Mouse (Mus musculus): Measurements from ENCODE around the gene Ptk7. TPM values are rescaled to one million over a fixed set of nuclear protein-coding genes. Genes with fewer than 3 reads are reported as not detected.
A peak's percentile ranks its signal among the peaks of the same experiment; 100 is the strongest.

The Ptk7 gene
- polyA plus RNA-seq (2014; fragmentation: Nextera tagmentation; extraction: Ambion mirVana) = 7.9 and 23.7 TPM in 2 replicates

DNA sequence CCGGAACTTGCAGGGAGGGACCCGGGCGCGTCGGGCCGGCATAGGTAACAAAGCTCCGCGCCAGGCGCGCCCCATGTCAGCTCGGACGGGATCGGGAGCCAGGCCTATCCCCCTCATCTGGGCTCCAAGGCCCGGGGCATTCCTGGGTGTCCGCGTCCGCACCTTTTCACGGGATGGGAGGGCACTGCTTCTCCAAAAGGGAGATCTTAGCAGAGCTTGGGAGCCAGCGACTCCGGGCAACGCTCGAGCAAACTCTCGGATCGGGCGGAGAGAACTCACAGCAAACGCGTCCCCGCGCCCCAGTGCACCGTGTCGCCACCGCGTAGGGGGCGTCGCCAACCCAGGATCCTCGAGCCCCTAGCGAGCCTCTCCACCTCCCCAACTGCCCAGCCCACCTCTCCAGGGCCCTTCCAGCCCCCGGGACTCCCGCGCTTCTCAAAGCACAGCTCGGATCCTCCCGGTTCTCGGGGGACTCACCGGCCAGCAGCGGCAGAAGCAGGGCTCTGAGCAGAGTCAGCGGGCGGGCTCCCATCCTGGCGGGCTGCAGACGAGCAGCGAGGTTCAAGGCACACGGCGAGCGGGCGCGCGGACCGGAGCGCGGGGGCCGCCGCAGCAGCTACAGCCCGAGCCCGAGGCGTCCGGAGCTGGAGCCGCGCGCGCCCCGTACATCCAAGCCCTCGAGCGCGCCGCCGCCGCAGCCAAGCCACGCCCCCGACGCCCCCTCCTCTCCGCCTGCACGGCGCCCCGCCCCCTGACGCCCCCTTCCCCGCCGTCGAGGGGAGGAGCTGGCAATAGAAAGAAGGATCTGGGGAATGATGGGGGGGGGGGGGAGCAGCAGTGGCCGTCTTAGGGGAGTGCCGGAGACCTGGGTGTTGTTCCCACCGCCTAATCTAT, at the start of gene Ptk7:
Gene Ptk7 (minus strand): TSS at position 714 of the 894 bp plus-strand sequence.
- WGBS = under 1% methylated on average over 87 of the region's 90 CpGs
- H3K9me3 ChIP-seq (ENCODE audit: control insufficient read depth, low read length) = no peaks in the 10 kb centered on the region
- peak; percentile 81 for ATAC-seq (ENCODE audit: low read depth)
- H3K27ac ChIP-seq (ENCODE audit: low read depth, low read length) = peak within 1 kb of the TSS; percentile 83
- no peaks in the 10 kb centered on the region for H3K27me3 ChIP-seq (ENCODE audit: control insufficient read depth, insufficient read depth, low read length)
- H3K4me1 ChIP-seq (ENCODE audit: control insufficient read depth, insufficient read depth, low read length) = peaks cover 26% of the 10 kb centered on the region
- H3K36me3 ChIP-seq (ENCODE audit: control insufficient read depth, insufficient read depth, low read length) = peaks cover 12% of the 10 kb centered on the region
- peak within 1 kb of the TSS; percentile 91 for H3K9ac ChIP-seq (replicated peaks; ENCODE audit: low read depth, low read length)
- peak within 1 kb of the TSS; percentile 68 for H3K4me2 ChIP-seq (ENCODE audit: low read depth, low read length)
- peak within 1 kb of the TSS; percentile 91 for H3K4me3 ChIP-seq (ENCODE audit: low read depth, low read length)

DNA sequence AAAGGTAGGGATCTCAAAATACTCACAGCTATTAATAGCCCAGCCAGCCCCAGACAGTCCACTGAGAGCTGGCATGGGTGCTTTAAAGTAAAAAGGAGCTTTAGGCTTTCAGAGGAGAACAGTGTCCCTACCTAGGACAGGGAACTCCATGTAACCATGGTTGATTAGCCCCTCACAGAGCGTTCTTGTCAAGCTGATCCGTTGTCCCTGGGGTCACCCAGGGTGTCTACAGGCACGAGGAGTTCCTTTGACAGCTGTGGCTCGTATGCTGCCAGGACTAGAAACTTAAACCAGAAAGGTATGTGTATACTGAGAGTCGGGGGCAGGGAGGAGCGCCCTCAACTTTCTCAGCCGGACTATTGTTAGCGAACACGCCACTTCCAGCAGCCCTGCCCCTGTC, 49.6 kb upstream of the Ptk7 start:
- peak overlapping the region; percentile 65; the same call in 1 of the 2 replicates for H3K4me2 ChIP-seq (ENCODE audit: low read depth, low read length)
- no peak for ATAC-seq (ENCODE audit: low read depth)
- 71% methylated on average over 9 of the region's 9 CpGs for WGBS
- H3K4me3 ChIP-seq (ENCODE audit: low read depth, low read length) = no peak overlapping the region; the same call in 1 of the 2 replicates
- H3K9ac ChIP-seq (replicated peaks; ENCODE audit: low read depth, low read length) = peak overlapping the region; percentile 29; the same call in 1 of the 2 replicates
- peaks cover 26% of the 10 kb centered on the region for H3K4me1 ChIP-seq (ENCODE audit: control insufficient read depth, insufficient read depth, low read length)
- H3K9me3 ChIP-seq (ENCODE audit: control insufficient read depth, low read length) = no peaks in the 10 kb centered on the region
- H3K27me3 ChIP-seq (ENCODE audit: control insufficient read depth, insufficient read depth, low read length) = no peaks in the 10 kb centered on the region
- H3K36me3 ChIP-seq (ENCODE audit: control insufficient read depth, insufficient read depth, low read length) = peaks cover 36% of the 10 kb centered on the region
- H3K27ac ChIP-seq (ENCODE audit: low read depth, low read length) = no peak overlapping the region

DNA sequence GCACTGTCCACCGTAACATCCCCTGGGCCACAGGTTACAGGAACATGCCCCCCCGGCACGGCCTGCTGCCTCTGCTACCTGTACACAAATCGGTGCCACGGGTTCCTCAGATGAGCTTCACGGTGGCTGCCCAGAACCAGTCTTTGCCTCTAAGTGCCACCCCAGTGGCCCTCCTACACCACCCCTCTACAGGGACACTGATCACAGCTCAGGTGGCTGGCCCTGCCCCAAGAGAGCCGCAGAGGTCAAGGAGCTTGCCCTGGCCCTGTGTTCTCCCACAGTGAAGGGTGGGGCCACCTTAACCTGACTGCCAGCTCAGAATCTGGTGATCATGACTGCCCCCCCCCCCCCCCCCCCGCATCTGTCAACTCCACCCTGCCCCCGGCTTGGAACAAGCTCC, 49.1 kb upstream of the Ptk7 start, which contains the start of gene Mea1:
Gene Mea1 (plus strand): TSS at position 378 of the 400 bp plus-strand sequence.
- peak within 1 kb of the TSS; percentile 29; the same call in 1 of the 2 replicates for H3K9ac ChIP-seq (replicated peaks; ENCODE audit: low read depth, low read length)
- ATAC-seq (ENCODE audit: low read depth) = no peak
- peaks cover 29% of the 10 kb centered on the region for H3K4me1 ChIP-seq (ENCODE audit: control insufficient read depth, insufficient read depth, low read length)
- no peaks in the 10 kb centered on the region for H3K27me3 ChIP-seq (ENCODE audit: control insufficient read depth, insufficient read depth, low read length)
- H3K4me3 ChIP-seq (ENCODE audit: low read depth, low read length) = peak within 1 kb of the TSS; percentile 79
- 97% methylated on average over 8 of the region's 9 CpGs for WGBS
- peak within 1 kb of the TSS; percentile 65 for H3K4me2 ChIP-seq (ENCODE audit: low read depth, low read length)
- peaks cover 33% of the 10 kb centered on the region for H3K36me3 ChIP-seq (ENCODE audit: control insufficient read depth, insufficient read depth, low read length)
- no peak within 1 kb of the TSS for H3K27ac ChIP-seq (ENCODE audit: low read depth, low read length)
- H3K9me3 ChIP-seq (ENCODE audit: control insufficient read depth, low read length) = no peaks in the 10 kb centered on the region

DNA sequence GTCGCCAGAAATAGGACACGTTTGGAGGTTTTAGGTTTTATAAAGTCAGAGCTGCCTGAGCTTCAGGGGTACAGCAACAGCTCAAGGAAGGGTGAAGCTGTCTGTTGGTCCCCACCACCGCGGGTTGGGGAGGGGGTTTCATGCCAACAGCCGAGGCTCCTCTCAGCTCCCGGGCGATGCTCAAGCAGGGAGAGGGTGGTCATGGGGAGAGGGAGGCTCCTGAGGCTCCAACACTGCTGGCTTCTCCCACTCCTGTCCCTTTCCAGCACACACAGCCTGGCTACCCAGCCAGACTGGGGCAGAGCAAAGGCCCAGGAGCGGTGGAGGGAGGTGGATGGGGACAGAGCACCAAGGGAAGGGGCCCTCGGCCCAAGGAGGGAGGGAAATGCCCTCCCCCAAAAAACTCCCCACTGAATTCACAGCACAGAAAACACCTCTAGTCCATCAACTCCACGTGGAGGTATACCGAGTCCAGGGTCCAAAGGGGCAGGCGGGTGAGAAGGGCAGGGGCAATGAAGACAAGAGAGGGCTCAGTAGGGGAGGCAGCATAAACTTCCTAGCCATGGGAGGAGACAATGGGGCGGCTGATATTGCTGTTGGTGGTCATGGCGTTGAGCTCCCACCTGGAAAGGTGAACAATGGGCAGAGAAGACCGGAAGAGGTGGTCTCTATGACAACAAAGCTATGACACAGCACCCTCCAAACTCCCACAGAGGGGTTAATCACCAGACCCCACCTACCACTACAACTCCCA, 45.4 kb upstream of the Ptk7 start:
- WGBS = 11% methylated on average over 14 of the region's 15 CpGs
- peaks cover 38% of the 10 kb centered on the region for H3K36me3 ChIP-seq (ENCODE audit: control insufficient read depth, insufficient read depth, low read length)
- peak; percentile 36 for ATAC-seq (ENCODE audit: low read depth)

DNA sequence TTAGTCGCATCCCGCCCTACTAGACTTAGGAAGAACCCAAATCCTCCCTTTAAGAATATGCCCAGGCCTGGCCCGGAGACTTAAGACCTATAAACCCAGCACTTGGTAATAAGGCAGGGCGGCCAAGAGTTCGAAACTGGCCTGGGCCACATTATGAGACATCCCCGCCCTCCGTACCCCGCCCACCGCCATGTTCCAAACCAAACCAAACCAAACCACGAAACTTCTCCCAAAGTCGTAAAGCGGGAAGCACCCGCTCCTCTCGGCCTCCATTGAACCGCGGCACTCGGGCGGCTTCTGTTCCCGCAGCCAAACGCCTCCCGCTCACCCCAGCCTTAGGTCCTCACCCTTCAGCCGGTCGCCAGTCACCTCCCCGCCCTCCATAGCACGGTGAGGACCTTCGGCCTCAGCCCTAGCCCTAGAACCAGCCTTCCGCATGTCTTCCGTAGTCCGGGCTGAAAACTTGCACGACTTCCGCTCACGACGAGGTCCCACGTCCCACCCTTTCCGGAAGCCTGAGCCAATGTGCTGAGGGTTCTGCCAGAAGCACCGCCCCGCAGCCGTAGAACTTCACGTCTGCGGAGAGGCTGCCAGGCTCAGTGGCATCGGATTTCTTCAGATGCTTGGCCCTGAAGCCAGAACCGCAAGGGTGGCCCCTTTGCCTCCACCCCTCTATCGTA, 44.7 kb upstream of the Ptk7 start, which contains the start of gene Rrp36:
Gene Rrp36 (minus strand): TSS at position 503 of the 680 bp plus-strand sequence.
- ATAC-seq (ENCODE audit: low read depth) = peak; percentile 95
- Histone ChIP-seq H3K4me3 (ENCODE audit: low read depth, low read length) (peak within 1 kb of the TSS; percentile 78), H3K36me3 (ENCODE audit: control insufficient read depth, insufficient read depth, low read length) (peaks cover 44% of the 10 kb centered on the region), H3K9ac (replicated peaks; ENCODE audit: low read depth, low read length) (peak within 1 kb of the TSS; percentile 68), H3K4me1 (ENCODE audit: control insufficient read depth, insufficient read depth, low read length) (peaks cover 14% of the 10 kb centered on the region), H3K27ac (ENCODE audit: low read depth, low read length) (peak within 1 kb of the TSS; percentile 57), H3K4me2 (ENCODE audit: low read depth, low read length) (peak within 1 kb of the TSS; percentile 95), H3K27me3 (ENCODE audit: control insufficient read depth, insufficient read depth, low read length) (no peaks in the 10 kb centered on the region), H3K9me3 (ENCODE audit: control insufficient read depth, low read length) (no peaks in the 10 kb centered on the region)
- under 1% methylated on average over 43 of the region's 43 CpGs for WGBS

More for the DNA sequence above, 45.4 kb upstream of the Ptk7 start:
- Histone ChIP-seq H3K4me1 (ENCODE audit: control insufficient read depth, insufficient read depth, low read length) (peaks cover 22% of the 10 kb centered on the region), H3K9me3 (ENCODE audit: control insufficient read depth, low read length) (no peaks in the 10 kb centered on the region), H3K4me3 (ENCODE audit: low read depth, low read length) (peak overlapping the region; percentile 78), H3K9ac (replicated peaks; ENCODE audit: low read depth, low read length) (peak overlapping the region; percentile 68), H3K4me2 (ENCODE audit: low read depth, low read length) (peak overlapping the region; percentile 95), H3K27me3 (ENCODE audit: control insufficient read depth, insufficient read depth, low read length) (no peaks in the 10 kb centered on the region), H3K27ac (ENCODE audit: low read depth, low read length) (peak overlapping the region; percentile 57)

DNA sequence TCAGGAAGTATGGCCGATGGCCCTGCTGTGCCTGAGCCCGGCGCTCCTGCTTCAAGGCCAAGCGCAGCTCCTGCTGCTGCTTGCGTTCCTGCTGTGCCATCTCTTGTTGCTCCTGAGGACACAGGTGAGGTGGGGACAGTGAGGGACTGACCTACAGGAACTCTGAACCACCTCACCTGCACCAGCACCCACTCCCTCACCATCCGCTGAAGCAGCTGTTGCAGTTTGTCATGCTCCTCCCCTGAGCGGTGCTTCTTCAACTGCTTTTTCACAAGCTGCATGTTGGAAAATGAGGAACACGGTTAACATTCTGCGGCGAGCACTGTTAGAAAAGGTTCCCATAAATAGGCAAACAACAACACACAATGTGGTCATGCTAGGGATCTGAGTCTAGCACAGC, 40.6 kb upstream of the Ptk7 start:
- 99% methylated on average over 10 of the region's 10 CpGs for WGBS
- H3K4me1 ChIP-seq (ENCODE audit: control insufficient read depth, insufficient read depth, low read length) = peaks cover 11% of the 10 kb centered on the region; the same call in 1 of the 2 replicates
- no peak for ATAC-seq (ENCODE audit: low read depth)
- no peak overlapping the region for H3K4me2 ChIP-seq (ENCODE audit: low read depth, low read length)
- no peak overlapping the region for H3K27ac ChIP-seq (ENCODE audit: low read depth, low read length)
- H3K9ac ChIP-seq (replicated peaks; ENCODE audit: low read depth, low read length) = no peak overlapping the region
- peaks cover 24% of the 10 kb centered on the region for H3K36me3 ChIP-seq (ENCODE audit: control insufficient read depth, insufficient read depth, low read length)
- H3K27me3 ChIP-seq (ENCODE audit: control insufficient read depth, insufficient read depth, low read length) = no peaks in the 10 kb centered on the region
- H3K4me3 ChIP-seq (ENCODE audit: low read depth, low read length) = no peak overlapping the region
- no peaks in the 10 kb centered on the region for H3K9me3 ChIP-seq (ENCODE audit: control insufficient read depth, low read length)

DNA sequence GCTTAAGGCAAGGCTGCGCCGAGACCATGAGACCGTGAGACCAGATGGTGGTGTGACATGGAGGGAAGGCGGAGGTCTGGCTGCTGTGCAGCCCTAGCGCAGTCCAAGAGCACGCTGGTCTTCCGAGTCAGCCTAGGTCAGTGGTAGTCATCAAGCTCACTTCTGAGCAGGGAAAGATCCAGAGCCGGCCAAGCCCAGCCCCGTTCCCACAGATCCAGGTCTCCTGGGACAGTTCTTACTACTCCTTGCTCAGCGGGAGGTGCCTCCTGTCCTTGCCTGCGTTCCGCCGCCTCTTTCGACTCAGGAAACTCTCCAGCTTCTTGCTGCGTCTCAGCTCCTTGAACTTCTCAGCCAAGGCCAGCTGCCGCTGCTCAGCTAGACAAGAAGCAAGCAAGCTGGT, 38.4 kb upstream of the Ptk7 start:
- no peak overlapping the region for H3K4me2 ChIP-seq (ENCODE audit: low read depth, low read length)

DNA sequence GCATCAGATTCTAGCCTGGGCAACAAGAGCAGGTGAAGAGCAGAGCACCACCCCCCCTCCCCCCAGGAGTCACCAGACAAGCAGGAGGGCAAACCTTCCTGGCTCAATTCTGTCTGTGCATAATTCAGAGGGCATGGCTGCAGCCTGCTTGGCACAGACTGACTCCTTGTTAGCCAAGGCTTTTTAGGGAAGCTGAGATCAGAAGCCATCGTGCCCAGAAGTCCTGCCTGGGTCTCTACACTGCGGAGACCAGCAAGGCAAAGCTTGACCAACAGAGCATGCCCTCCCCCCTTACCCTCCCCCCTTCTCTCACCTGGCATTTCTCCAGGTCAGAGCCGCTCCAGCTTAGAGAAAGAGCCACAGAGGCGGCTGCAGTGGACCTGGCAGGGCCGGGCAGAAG, 33.4 kb upstream of the Ptk7 start:
- WGBS = 91% methylated on average over 5 of the region's 5 CpGs
- H3K9ac ChIP-seq (replicated peaks; ENCODE audit: low read depth, low read length) = no peak overlapping the region
- peaks cover 67% of the 10 kb centered on the region for H3K36me3 ChIP-seq (ENCODE audit: control insufficient read depth, insufficient read depth, low read length)
- no peak overlapping the region for H3K4me2 ChIP-seq (ENCODE audit: low read depth, low read length)
- ATAC-seq (ENCODE audit: low read depth) = no peak
- no peaks in the 10 kb centered on the region for H3K4me1 ChIP-seq (ENCODE audit: control insufficient read depth, insufficient read depth, low read length)
- no peak overlapping the region for H3K4me3 ChIP-seq (ENCODE audit: low read depth, low read length)
- no peaks in the 10 kb centered on the region for H3K9me3 ChIP-seq (ENCODE audit: control insufficient read depth, low read length)
- H3K27ac ChIP-seq (ENCODE audit: low read depth, low read length) = no peak overlapping the region
- H3K27me3 ChIP-seq (ENCODE audit: control insufficient read depth, insufficient read depth, low read length) = no peaks in the 10 kb centered on the region

More for the DNA sequence above, 38.4 kb upstream of the Ptk7 start:
- H3K27me3 ChIP-seq (ENCODE audit: control insufficient read depth, insufficient read depth, low read length) = no peaks in the 10 kb centered on the region
- H3K27ac ChIP-seq (ENCODE audit: low read depth, low read length) = no peak overlapping the region
- H3K9ac ChIP-seq (replicated peaks; ENCODE audit: low read depth, low read length) = no peak overlapping the region
- no peak for ATAC-seq (ENCODE audit: low read depth)
- 92% methylated on average over 16 of the region's 16 CpGs for WGBS
- H3K9me3 ChIP-seq (ENCODE audit: control insufficient read depth, low read length) = no peaks in the 10 kb centered on the region
- H3K4me1 ChIP-seq (ENCODE audit: control insufficient read depth, insufficient read depth, low read length) = no peaks in the 10 kb centered on the region
- no peak overlapping the region for H3K4me3 ChIP-seq (ENCODE audit: low read depth, low read length)
- peaks cover 46% of the 10 kb centered on the region for H3K36me3 ChIP-seq (ENCODE audit: control insufficient read depth, insufficient read depth, low read length)

Measured in neural tube, embryonic 14.5 days (tissue).